Mouse (Mus musculus) testis, adult 2 months (tissue): ENCODE data around the gene Fzr1. TPM values are rescaled to one million over a fixed set of nuclear protein-coding genes. Genes with fewer than 3 reads are reported as not detected.

Experiments
- H3K27ac ChIP-seq: fragments of 200-500 bp; 2 replicates; pipeline ENCODE4 v1.5.1; 2012; ENCODE audit warnings: low read depth, low read length; ENCODE audit not compliant: control insufficient read depth, insufficient read depth
- H3K27me3 ChIP-seq: fragments of 200-500 bp; 2 replicates; pipeline ENCODE4 v1.6.1; 2012; ENCODE audit warnings: mild to moderate bottlenecking, low read length, moderate library complexity; ENCODE audit not compliant: control insufficient read depth, insufficient read depth
- H3K36me3 ChIP-seq: fragments of 200-500 bp; 2 replicates; pipeline ENCODE4 v1.6.1; 2012; ENCODE audit warnings: mild to moderate bottlenecking, low read length; ENCODE audit not compliant: control insufficient read depth, insufficient read depth
- H3K4me1 ChIP-seq: fragments of 200-500 bp; 2 replicates; pipeline ENCODE4 v1.6.1; 2012; ENCODE audit warnings: low read length; ENCODE audit not compliant: control insufficient read depth, insufficient read depth
- H3K4me3 ChIP-seq: fragments of 200-500 bp; 2 replicates; pipeline ENCODE4 v1.5.1; 2012; ENCODE audit warnings: low read depth, mild to moderate bottlenecking, low read length, moderate library complexity, mixed read lengths; ENCODE audit not compliant: control insufficient read depth
- CTCF ChIP-seq: fragments of 200-500 bp; IDR thresholded peaks from 2 replicates; pipeline ENCODE4 v1.5.1; 2012; ENCODE audit warnings: low read depth, mild to moderate bottlenecking, inconsistent platforms, low read length, moderate library complexity; ENCODE audit not compliant: control insufficient read depth, insufficient read depth, insufficient replicate concordance
- POLR2A ChIP-seq: fragments of 200-500 bp; IDR thresholded peaks from 2 replicates; pipeline ENCODE4 v1.6.1; 2012; ENCODE audit warnings: low read depth, mild to moderate bottlenecking, inconsistent platforms, low read length, moderate library complexity; ENCODE audit not compliant: control insufficient read depth
- polyA plus RNA-seq: library from polyadenylated mRNA; depleted of rRNA; stranded (reverse); fragments of >200 nt; gene quantifications from 2 replicates; pipeline ENCODE4 v1.2.3, GENCODE M21; 2012

Gene Fzr1
- polyA plus RNA-seq, 1 experiment = 161 TPM

DNA sequence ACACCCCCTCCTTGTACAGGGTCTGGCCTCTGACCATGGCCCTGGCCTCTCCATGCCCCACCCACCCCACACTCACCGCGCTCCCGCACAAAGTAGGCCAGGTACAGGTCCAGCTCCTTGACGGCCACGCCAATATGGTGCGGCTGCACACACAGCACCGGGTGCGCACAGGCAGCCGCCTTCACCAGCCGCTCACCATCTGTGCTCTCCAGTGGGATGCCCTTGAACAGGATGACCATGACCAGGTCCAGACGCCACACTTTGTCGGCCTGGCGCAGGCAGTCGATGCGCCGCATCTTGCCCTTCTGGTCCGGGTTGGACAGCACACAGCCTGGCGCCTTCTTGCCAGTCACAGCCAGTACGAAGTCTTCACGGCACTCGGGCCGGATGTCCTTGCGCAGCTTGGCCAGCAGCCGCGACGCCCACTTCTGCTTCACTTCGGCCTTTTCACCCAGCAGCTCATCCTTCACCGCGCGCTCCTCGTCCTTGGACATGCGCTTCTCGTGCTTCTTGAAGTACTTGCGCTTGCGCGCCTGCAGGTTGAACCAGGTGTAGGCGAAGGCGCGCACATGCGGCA lies 42.0 kb upstream of the Fzr1 start:
- Histone ChIP-seq H3K4me3 (peak overlapping the region; percentile 78), H3K27me3 (no peaks in the 10 kb centered on the region), H3K4me1 (peaks cover 31% of the 10 kb centered on the region), H3K27ac (peak overlapping the region; percentile 48; the same call in 1 of the 2 replicates), H3K36me3 (no peaks in the 10 kb centered on the region)
- no peak for TF ChIP-seq CTCF
- no peak for TF ChIP-seq POLR2A

DNA sequence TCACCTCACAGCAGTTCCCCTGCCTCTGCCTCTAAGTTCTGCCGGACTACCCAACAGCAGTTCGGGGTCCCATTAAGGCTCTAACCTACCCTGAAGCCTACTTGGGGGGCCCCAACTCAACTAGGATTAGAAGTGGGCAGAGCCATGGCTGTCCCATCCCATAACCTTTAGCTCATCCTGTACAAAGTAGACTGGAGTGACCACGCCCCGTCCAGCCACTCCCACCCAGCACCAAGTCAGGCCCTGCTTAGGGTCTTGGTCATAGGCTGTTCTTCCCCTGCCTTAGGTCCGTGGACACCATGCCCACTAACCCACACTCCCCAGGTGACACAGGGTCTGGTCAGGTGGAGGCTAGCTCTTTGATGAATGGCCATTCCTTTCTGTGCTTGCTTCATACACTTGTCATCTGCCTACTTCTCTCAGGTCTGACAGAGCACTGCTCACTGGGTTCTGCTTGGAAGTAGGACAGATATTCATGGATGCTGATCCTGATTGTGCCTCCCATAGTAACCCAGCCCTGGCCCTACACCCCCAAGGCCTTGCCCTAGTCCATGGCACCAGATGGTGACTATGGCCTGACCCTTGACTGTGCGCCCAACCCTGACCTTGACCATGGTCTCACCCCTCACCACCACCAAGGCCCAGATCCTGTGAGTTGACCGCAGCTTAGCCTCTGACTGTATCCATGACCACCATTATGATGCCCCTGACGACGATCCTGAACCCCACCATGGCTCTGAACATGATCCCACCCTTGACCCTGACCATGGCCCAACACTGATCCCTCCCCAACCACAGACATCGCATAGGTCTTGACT lies 41.0 kb upstream of the Fzr1 start:
- TF ChIP-seq POLR2A (peak; percentile 60; the same call in 1 of the 2 replicates), CTCF (no peak)
- Histone ChIP-seq H3K4me1 (peaks cover 33% of the 10 kb centered on the region), H3K36me3 (no peaks in the 10 kb centered on the region), H3K4me3 (peak overlapping the region; percentile 78), H3K27me3 (no peaks in the 10 kb centered on the region), H3K27ac (peak overlapping the region; percentile 46; the same call in 1 of the 2 replicates)

DNA sequence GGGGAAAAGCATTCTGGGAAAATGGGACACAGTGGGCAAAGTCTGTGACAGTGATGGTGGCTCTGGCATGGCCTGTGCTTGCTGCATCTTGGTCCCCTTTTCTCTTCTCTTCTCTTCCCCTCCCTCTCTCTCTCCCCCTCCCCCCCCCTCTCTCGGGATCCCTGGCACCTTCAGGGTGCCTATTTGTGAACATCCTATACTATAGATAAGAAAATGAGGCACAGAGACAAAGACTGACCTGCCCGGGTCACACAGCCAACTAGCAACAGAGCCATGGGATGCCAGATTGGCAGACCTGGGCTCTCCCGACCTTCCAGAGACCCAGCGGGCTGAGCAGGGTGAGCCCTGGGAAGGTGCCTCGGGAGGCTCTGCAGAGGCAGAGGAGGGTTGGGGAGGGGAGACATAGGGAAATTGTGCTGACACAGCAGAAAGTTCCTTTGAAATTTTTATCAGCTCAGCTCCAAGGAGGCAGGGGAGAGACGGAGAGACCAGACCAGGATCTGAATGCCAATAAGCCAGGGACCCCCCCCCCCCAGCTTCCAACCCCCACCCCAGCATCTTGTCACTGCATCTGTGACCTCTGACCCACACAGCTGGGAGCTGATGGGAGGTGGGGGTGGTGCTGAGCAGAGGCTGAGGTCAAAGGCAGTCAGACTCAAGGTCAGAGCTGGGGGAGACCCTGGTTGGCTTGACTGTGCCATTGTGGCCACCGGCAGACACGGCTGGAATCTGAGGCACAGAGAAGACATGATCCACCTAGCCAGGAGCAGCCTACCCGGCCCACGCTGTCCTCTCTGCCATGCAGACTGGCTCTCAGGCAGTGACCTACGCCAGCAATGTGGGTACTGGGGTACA lies 40.1 kb upstream of the Fzr1 start:
- no peak for TF ChIP-seq CTCF
- no peak for TF ChIP-seq POLR2A
- Histone ChIP-seq H3K27ac (peak overlapping the region; percentile 12; the same call in 1 of the 2 replicates), H3K36me3 (no peaks in the 10 kb centered on the region)

DNA sequence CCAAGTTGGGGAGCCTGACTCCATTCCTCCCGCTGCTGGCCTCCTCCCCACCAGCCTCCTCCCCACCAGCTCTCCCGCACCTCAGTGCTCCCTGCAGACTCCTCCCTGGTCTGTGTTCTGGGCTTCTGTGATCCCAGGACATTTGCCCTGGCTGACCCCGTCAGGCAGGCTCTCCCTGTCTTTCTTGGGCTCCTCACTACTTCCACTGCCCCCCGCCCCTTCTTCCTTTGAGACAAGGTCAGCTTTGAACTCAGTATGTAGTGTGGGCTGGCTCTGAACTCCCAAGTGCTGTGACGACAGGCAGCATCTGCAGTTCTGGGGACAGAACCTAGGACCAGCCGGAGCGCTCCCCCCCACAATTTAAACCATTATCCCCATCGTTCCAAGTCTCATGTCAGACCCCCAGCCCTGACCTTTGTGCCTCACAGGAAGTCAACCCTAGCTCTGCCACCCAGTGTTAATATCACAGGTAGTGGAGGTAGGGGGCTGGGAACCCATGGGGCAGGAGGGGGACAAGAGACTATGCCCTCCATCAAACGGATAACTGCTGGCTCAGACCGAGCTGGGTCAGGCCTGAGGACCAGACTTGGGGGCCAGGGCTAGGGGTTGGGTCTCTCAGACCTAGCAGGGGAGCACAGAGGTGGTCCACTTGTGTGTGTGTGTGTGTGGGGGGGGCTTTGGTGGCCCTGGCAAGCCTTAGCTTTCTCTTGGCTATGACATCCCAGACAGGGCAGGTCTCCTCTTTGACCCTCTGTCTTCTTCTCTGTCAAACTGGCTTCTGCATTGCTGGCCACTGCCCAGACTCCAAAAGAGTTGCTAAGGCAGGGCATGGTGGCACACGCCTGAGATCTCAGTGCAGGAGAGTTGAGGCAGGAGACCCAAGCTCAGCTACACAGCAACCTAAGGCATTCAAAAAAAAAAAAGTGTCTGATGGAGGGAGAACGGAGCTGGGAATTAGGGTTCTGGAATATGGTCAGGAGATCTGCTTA lies 39.2 kb upstream of the Fzr1 start:
- Histone ChIP-seq H3K4me1 (peaks cover 38% of the 10 kb centered on the region), H3K27me3 (no peaks in the 10 kb centered on the region), H3K27ac (no peak overlapping the region), H3K4me3 (no peak overlapping the region), H3K36me3 (no peaks in the 10 kb centered on the region)
- TF ChIP-seq CTCF (no peak), POLR2A (no peak)

More for the DNA sequence above, 40.1 kb upstream of the Fzr1 start:
- H3K27me3 ChIP-seq = no peaks in the 10 kb centered on the region
- H3K4me3 ChIP-seq = peak overlapping the region; percentile 78
- H3K4me1 ChIP-seq = peaks cover 33% of the 10 kb centered on the region

DNA sequence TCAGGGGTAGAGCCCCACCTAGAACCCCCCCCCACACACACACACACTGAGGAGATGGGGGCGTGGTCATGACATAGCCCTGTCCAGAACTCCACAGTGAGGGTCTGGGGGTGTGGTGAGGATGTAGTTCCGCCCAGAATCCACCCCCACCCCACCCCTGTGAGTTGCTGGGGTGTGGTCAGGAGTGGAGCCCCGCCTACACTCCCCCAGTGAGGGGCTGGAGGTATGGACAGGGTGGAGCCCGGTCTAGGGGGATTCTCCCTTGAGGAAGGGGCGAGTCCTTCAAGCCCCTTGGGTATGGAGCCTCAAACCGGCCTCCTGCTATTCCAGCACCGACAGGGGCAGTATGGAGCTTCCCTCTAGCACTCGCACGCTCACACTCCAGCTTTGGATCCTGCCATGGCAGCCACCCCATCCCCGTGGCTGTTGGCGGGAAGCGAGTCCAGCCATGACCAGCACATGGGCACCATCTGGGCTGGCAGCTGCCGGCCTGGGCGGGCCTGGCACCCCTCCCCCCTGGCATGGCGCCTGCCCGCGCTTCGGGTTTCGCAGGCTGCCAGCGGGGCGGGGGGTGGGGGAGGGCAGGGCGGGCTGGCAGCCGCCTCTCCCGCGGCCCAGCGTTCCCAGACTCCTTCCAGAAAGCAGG lies 38.4 kb upstream of the Fzr1 start:
- Histone ChIP-seq H3K27me3 (no peaks in the 10 kb centered on the region), H3K4me3 (peak overlapping the region; percentile 44), H3K36me3 (no peaks in the 10 kb centered on the region), H3K27ac (no peak overlapping the region), H3K4me1 (peaks cover 43% of the 10 kb centered on the region)
- peak; percentile 49; the same call in 1 of the 2 replicates for TF ChIP-seq CTCF
- TF ChIP-seq POLR2A = no peak

DNA sequence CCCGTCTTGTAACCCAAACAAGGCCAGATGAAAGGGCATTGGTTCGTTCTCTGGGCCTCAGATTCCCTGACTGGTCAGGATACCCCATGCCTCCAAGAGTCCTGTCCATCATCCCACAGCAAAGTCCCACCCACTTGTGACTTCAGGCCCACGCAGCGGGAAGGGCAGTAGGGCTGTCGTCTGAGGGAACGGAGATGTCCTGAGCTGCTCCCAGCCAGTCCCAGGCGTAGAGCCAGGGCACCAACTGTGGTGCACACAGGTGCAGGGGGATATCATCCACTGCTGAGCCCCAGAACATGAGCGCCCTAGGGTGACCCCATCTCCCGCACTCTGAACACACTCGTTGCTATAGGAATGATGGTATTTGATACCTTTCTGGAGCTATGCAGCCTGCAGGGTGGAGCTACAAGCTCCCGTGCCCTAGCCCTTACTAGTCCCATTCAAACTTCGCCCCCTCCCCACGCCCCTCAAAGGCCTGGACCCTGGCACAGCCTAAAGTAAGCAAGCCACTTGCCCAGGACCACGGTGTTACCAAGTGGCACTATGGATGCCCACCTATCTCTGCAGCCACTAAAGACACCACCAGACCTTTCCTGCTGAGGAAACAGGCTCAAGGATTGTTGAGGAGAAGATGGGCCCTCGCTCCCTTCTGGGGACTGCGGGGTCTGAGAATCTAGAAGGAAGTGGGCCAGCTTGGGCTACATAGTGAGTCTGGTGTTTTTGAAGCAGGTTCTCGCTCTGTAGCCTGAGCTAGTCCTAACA lies 37.4 kb upstream of the Fzr1 start:
- no peaks in the 10 kb centered on the region for H3K36me3 ChIP-seq
- no peak overlapping the region for H3K4me3 ChIP-seq
- no peaks in the 10 kb centered on the region for H3K27me3 ChIP-seq
- peak overlapping the region; percentile 39; the same call in 1 of the 2 replicates for H3K27ac ChIP-seq
- no peak for TF ChIP-seq POLR2A
- TF ChIP-seq CTCF = no peak
- peaks cover 43% of the 10 kb centered on the region for H3K4me1 ChIP-seq
